Mouse (Mus musculus) stomach, adult 2 months (tissue): ENCODE measurements around the gene Ano3. TPM values are rescaled to one million over a fixed set of nuclear protein-coding genes. Genes with fewer than 3 reads are reported as not detected.

Source experiments
- polyA plus RNA-seq: library from polyadenylated mRNA; depleted of rRNA; stranded (reverse); fragments of >200 nt; gene quantifications from 2 replicates; pipeline ENCODE4 v1.2.3, GENCODE M21; 2012; rRNA removed

Gene Ano3
- polyA plus RNA-seq, result not detected in 2 replicates

DNA sequence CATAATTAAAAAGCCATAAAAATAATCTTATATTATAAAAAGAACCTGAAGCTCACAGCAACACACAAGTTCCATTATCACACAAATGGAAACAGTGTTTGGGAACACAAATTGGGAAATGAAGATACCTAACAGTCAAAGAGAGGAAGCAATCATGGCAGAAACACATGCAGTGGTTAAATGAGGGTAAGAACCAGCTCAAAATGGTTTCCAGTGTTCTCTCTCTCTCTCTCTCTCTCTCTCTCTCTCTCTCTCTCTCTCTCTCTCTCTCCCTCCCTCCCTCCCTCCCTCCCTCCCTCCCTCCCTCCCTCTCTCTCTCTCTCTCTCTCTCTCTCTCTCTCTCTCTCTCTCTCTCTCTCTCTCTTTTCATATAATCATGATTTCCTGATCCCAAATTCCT, at the start of gene Ano3:
Ano3 (minus strand) TSS at position 101 of the 400 bp plus-strand sequence.

DNA sequence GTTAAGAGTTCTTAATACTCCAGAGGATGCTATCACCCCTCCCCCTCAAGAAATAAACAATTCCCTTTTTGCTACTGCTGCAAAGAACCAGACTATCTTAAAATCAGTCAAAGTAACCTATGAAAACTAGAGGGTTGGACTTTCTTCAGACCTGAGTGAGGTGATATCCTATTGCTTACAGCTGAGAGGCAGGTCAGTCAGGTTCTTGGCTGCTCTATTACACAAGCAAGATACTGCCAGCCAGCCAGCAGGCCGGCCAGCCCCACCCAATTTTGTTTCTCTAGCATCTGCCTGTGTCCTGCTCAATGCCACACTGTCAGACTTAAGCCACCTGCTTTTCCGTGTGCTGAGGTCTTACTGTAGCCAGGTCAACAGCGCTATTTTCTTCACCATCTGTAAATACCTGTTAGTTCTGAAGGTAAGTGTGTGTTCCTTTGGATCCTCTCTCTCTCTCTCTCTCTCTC, 229.4 kb downstream of the Ano3 start, which contains the start of gene Muc15:
Muc15 (plus strand) TSS at position 51 of the 464 bp plus-strand sequence.

Other genes starting within 250 kb of the Ano3 start
- 0.11 and 0.27 TPM in 2 replicates for gene Muc15, start 229.6 kb downstream of the Ano3 start, polyA plus RNA-seq
- not detected in 2 replicates for gene Gm13941, start 155.1 kb upstream of the Ano3 start, polyA plus RNA-seq
- not detected in 2 replicates for gene Gm15130, start 202.0 kb upstream of the Ano3 start, polyA plus RNA-seq